Mouse (Mus musculus) macrophage (primary cell): ENCODE data around the gene Pigk. TPM values are rescaled to one million over a fixed set of nuclear protein-coding genes. Genes with fewer than 3 reads are reported as not detected.

Experiments used
- H3K27ac ChIP-seq: fragments of 350-480 bp; formaldehyde crosslinking; 2 replicates; pipeline ENCODE4 v1.9.0; 2021
- H3K36me3 ChIP-seq: fragments of 350-480 bp; formaldehyde crosslinking; 2 replicates; pipeline ENCODE4 v1.9.0; 2021; ENCODE audit errors: inconsistent target
- H3K4me3 ChIP-seq: fragments of 350-480 bp; formaldehyde crosslinking; 2 replicates; pipeline ENCODE4 v1.9.0; 2021; ENCODE audit errors: inconsistent target
- H3K79me2 ChIP-seq: fragments of 350-480 bp; formaldehyde crosslinking; 2 replicates; pipeline ENCODE4 v1.9.0; 2021; ENCODE audit errors: inconsistent target
- WGBS: methylation state at CpG from one replicate; pipeline ENCODE4 v1.1.7; 2026; ENCODE audit warnings: inconsistent platforms; ENCODE audit not compliant: missing documents; 5-methylcytosine and 5-hydroxymethylcytosine counted together
- polyA plus RNA-seq: library from polyadenylated mRNA; stranded (reverse); fragments of 250-400 nt; gene quantifications from 3 replicates; pipeline ENCODE4 v1.2.4, GENCODE M21; 2018; ENCODE audit warnings: inconsistent platforms

The Pigk gene
- polyA plus RNA-seq, 1 experiment from 2014 or later, result 35.7 TPM

DNA sequence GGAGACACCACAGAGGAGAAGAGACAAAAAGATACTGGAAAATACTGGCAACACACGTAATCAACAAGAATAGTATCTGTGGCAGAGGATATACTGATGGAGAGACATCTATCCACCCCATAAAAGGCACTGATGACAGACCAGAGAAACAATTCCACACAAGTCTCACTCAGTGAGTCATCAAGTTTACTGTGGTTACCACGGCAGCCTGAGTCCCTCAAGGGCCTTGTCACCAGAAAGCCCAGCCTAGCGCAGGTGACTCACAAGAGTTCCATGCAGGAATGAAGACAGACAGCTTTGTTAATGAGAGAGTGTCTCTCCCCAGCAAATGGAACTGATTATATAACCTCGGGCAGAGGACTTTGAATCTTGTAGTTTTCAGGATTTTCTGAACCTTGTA is 100.0 kb downstream of the Pigk start:
- Histone ChIP-seq H3K27ac (no peak overlapping the region), H3K4me3 (no peak overlapping the region), H3K79me2 (no peaks in the 10 kb centered on the region), H3K36me3 (no peaks in the 10 kb centered on the region)
- WGBS, result 89% methylated on average over 4 of the region's 4 CpGs

DNA sequence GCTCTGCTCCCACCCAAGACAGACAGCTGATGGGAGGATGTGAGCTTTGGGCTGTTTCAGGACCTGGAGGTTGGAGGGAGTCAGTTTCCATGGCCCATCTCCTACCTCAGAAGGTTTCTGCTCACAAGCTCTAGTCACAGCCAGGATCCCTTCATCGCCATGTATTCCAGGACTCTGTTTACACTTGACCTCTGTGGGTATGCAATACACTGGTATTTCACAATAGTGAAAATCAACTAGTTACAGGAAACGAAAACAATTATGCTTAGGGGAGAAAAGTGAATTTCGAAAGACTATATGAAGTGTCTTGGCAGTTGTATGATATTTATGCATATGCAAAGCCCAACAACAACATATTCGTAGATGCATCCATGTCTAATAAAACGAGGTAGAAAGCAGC is 101.2 kb downstream of the Pigk start:
- Histone ChIP-seq H3K27ac (no peak overlapping the region), H3K4me3 (no peak overlapping the region), H3K36me3 (no peaks in the 10 kb centered on the region), H3K79me2 (no peaks in the 10 kb centered on the region)
- WGBS, result 85% methylated on average over 5 of the region's 5 CpGs

DNA sequence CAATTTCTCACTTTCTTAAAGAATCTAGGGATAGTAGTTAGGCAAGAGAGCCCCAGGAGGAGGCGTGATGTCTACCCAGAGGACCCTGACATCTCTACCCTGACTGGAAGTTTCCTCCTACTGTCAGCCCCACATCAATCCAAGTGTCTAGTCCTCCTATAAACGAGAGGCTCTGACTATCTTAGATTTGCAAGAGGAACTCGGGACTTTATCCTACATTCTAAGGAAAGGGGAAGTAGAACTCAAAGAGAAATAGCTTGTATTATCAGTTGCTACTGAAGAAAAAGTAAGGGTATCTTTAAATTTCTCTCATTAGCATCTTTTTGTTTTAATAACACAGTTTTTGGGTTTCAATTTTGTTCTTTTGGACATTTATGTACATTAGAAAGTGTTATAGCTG is 106.5 kb downstream of the Pigk start:
- H3K79me2 ChIP-seq, result no peaks in the 10 kb centered on the region
- no peak overlapping the region for H3K27ac ChIP-seq
- H3K4me3 ChIP-seq, result no peak overlapping the region
- H3K36me3 ChIP-seq, result no peaks in the 10 kb centered on the region
- WGBS, result 34% methylated on average over 3 of the region's 3 CpGs

DNA sequence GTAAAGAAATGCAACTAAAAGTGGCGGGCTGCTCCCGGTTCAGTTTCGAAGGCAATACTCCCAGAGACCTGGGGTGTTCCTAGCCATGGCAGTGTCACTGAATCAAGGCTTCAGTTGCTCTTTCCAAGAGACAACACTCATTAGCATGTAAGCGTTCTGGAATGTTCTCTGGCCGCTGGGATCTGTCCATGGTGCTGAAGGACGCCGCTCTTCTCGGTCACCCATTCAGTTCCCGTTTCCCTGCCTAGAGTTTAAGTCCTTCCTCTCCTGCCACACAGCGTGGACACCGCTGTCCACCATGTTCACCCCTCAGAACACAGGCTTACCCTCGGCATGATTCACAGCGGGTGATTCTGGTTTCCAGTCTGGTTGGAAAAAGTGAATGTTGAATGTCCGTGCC is 107.3 kb downstream of the Pigk start:
- Histone ChIP-seq H3K79me2 (no peaks in the 10 kb centered on the region), H3K27ac (no peak overlapping the region), H3K4me3 (no peak overlapping the region), H3K36me3 (no peaks in the 10 kb centered on the region)
- WGBS, result 55% methylated on average over 14 of the region's 14 CpGs

DNA sequence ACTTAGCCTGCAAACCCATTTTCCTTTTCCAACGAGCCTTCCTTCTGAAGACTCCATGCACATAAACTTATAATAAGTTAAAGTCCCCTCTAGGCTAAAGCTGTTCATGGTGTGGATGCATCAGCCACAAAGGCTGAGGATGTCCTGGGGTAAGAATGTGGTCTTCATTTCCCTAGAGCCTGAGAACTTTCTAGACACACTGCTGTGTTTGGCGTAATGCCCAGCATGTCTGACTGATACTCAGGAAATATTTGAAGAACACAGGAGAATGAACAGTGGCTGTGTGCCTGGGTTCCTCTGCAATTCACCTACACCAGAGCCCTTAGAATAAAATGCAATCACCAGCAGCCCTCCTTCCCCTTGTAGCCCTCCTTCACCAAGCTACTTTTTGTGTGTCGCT is 117.5 kb downstream of the Pigk start:
- Histone ChIP-seq H3K36me3 (no peaks in the 10 kb centered on the region), H3K27ac (no peak overlapping the region), H3K4me3 (no peak overlapping the region), H3K79me2 (no peaks in the 10 kb centered on the region)
- 41% methylated on average over 3 of the region's 3 CpGs for WGBS

DNA sequence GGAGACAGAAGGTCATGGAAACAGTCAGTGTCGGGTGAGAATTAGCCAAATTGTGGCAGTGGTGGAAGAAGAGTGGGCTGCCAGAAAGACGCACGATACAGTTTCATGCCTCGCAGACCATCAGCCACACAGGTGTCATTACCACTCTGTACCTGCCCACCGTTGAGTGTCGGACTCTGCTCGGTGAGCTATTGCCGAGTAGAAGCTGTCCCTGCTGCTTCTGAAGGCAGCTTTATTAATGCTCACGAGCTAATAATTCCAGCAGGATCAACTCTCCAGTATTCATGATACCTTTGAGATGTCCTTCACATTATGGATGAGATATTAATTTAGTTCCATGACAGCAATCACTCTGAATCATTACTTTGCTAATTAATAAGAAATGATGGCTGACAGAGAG is 118.1 kb downstream of the Pigk start:
- no peak overlapping the region for H3K27ac ChIP-seq
- no peaks in the 10 kb centered on the region for H3K79me2 ChIP-seq
- WGBS, result 89% methylated on average over 9 of the region's 9 CpGs
- H3K36me3 ChIP-seq, result no peaks in the 10 kb centered on the region
- no peak overlapping the region for H3K4me3 ChIP-seq

DNA sequence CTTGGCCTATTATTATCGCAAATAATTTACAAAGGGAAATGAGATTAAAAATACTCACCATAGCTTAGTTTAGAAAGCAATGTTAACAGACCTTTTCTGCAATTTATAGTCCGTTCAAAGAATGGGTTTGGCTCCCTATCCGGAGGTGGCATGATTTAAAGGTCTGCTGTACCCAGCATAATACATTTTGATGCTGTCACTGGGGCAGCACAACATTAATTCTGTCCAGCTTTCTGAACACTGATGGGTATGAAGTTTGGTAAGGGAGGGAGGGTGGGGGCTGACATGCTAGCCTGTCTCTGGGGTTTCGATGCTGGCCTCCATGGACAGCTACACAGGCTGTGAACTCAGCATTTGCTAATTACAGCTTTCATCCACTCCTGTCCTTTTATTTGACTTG is 118.5 kb downstream of the Pigk start:
- WGBS, result 92% methylated on average over 4 of the region's 4 CpGs
- no peak overlapping the region for H3K27ac ChIP-seq
- no peaks in the 10 kb centered on the region for H3K79me2 ChIP-seq
- H3K4me3 ChIP-seq, result no peak overlapping the region
- H3K36me3 ChIP-seq, result no peaks in the 10 kb centered on the region

DNA sequence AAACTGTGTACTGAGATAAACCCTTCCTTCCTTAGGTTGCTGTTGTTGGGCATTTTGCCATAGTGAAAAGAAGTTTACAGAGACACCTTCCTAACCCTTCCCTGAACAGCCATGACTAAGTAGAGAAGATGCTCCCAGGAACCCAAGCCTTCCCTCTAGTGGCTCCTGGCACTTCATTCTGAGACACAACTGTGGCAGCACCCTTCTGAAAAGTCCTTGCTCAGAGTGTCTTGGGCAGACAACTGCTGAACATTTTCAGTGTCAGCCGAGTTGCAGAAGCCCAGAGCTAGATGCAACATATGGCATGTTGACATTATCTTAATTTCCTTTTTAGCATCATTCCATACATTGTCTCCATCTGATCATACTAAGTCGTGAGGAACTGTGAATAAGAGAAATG is 123.5 kb downstream of the Pigk start:
- no peaks in the 10 kb centered on the region for H3K79me2 ChIP-seq
- H3K27ac ChIP-seq, result no peak overlapping the region
- 89% methylated on average over 2 of the region's 2 CpGs for WGBS
- no peak overlapping the region for H3K4me3 ChIP-seq
- no peaks in the 10 kb centered on the region for H3K36me3 ChIP-seq

DNA sequence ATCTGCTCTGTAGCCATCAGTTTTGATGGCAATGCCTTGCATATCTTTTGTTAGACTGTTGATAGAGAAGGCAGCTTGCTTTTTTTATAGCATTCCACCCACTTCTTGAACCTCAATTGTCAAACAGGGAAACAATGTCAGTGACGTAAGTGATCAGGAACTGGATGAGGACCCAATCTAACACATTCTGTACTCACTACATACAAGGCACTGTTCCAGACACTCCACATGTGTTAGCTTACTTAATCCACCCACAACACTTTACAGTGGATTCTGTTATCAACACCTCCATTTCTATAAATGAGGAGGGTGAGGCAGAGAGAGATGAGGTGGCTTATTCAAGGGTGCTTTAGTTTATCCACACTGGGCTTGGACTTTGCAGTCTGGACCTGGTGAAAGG is 124.0 kb downstream of the Pigk start:
- Histone ChIP-seq H3K4me3 (no peak overlapping the region), H3K79me2 (no peaks in the 10 kb centered on the region), H3K36me3 (no peaks in the 10 kb centered on the region), H3K27ac (no peak overlapping the region)
- WGBS, result 93% methylated on average over 1 of the region's 1 CpGs

DNA sequence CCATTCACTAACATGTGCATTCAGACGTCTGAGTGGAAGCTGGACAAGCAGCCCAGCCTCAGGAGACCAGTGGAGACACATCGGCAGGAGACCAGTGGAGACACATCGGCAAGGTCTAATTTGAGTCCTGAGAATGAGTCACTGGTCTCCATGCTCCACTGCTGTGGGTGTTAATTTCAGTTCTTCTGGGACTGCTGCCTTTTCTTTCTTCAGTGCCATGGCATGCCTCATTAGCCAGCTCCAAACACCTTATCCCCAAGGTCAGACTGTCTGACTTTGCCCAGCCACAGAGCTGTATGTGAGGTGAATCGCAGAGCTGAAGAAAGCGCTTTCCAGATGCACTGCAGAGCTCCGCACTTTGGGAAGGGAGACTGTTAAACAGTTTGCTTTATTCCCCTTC is 127.4 kb downstream of the Pigk start:
- WGBS, result 92% methylated on average over 6 of the region's 6 CpGs
- no peak overlapping the region for H3K27ac ChIP-seq
- H3K36me3 ChIP-seq, result no peaks in the 10 kb centered on the region
- no peak overlapping the region for H3K4me3 ChIP-seq
- no peaks in the 10 kb centered on the region for H3K79me2 ChIP-seq

DNA sequence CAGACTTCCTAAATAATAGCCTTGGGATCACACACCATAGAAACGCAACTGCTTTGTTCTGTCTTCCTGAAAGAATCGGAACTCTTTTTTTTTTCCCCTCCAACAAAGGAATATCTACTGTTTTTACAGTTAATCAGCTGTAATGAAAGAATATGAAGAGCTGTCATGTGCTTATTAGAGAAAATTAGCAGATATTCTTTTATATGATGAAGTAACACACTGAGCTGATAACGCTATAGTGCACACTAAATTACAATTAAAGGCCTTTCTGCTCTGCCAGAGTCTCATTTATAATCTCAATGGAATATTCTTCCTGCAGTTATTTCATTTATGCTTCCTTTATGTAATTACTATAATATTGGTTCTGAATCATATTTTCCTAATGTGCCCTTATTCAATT is 128.7 kb downstream of the Pigk start:
- no peaks in the 10 kb centered on the region for H3K79me2 ChIP-seq
- WGBS, result 96% methylated on average over 3 of the region's 3 CpGs
- no peak overlapping the region for H3K27ac ChIP-seq

DNA sequence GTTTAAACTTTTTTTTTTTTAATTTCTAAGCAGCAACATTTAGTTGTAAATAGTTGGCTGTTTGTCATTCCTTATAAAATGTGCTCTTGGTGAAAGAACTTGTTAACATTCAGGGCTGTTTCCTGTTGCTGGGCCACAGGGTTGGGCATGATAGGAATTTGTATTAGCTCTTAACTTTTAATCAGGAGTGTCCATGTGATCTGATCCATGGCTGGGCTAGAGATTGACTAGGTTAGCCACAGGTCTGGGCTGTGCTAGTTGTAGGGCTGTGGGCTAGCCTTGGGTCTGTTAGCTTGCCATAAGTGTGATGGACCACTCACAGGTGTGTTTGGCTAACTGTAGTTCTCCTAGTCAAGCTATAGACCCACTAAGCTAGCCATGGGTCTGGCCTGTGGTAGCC is 130.0 kb downstream of the Pigk start:
- Histone ChIP-seq H3K79me2 (no peaks in the 10 kb centered on the region), H3K4me3 (no peak overlapping the region), H3K36me3 (no peaks in the 10 kb centered on the region), H3K27ac (no peak overlapping the region)

More for the DNA sequence above, 128.7 kb downstream of the Pigk start:
- Histone ChIP-seq H3K36me3 (no peaks in the 10 kb centered on the region), H3K4me3 (no peak overlapping the region)

DNA sequence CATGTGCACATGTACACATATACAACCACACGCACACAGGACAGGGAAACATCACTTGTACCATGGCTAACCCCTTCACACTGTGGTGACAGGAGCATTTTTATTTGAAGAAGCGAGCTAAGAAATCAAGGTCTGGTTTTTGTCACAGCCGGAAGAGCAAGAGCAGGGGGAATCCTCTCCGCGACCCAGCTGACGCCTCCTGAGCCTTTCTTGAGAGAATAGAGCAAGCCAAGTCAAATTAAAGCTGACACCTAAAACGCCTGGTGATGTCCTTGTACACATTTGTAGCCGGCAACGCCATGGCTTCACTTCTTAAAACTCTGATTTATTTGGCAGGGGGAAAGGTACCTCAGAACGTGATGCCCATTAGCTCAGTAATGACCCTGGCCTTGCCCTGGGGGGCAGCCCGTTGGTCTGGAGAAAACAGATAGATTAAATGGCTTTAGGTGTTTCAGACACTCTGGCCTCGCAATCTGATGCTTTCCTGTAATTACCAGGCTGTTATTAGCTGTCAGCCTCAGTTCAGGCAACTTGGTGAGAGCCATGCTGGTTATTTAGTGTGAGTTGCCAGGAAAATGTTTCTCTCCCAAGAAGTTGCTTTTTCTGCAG is 141.2 kb downstream of the Pigk start:
- WGBS, result 86% methylated on average over 12 of the region's 12 CpGs
- H3K79me2 ChIP-seq, result no peaks in the 10 kb centered on the region
- H3K4me3 ChIP-seq, result no peak overlapping the region
- no peaks in the 10 kb centered on the region for H3K36me3 ChIP-seq
- no peak overlapping the region for H3K27ac ChIP-seq

DNA sequence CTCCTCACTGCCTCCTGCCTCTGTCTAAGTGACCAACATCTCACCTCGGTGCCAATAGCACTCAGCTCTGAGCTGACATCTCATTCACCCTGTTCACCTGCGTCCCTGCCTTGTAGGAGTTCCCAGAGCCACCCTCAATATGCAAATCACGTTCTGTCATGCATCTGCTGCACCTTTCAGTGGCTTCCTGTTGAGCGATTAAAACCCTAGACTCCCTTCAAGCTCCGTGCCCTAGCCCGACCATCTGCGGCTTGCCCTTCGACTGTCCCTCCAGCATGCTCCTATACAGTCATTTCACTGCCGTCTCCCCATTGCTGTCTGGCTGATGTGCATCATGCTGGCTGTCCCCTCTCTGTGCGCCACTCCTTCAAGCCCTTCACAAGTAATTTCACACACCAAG is 142.2 kb downstream of the Pigk start:
- Histone ChIP-seq H3K4me3 (no peak overlapping the region), H3K79me2 (no peaks in the 10 kb centered on the region), H3K27ac (no peak overlapping the region), H3K36me3 (no peaks in the 10 kb centered on the region)
- 67% methylated on average over 10 of the region's 10 CpGs for WGBS

DNA sequence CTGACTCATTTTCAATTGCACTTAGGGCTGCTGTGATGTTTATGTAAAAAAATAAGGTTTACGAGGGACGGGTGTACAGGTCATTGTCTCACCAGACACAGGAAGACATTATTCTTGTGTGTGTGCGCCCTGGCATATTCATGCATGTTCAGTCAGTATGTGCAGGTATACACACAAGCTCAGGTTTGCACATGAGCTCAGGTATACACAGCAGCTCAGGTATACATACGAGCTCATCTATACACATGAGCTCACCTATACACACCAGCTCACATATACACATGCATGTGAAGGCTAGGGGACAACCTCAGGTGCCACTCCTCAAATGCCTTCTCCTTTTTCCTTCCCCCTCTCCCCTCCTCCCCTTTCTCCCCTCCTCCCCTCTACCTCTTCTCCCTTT is 147.6 kb downstream of the Pigk start:
- no peaks in the 10 kb centered on the region for H3K79me2 ChIP-seq
- no peaks in the 10 kb centered on the region for H3K36me3 ChIP-seq
- WGBS, result 98% methylated on average over 4 of the region's 4 CpGs
- H3K27ac ChIP-seq, result no peak overlapping the region
- H3K4me3 ChIP-seq, result no peak overlapping the region

DNA sequence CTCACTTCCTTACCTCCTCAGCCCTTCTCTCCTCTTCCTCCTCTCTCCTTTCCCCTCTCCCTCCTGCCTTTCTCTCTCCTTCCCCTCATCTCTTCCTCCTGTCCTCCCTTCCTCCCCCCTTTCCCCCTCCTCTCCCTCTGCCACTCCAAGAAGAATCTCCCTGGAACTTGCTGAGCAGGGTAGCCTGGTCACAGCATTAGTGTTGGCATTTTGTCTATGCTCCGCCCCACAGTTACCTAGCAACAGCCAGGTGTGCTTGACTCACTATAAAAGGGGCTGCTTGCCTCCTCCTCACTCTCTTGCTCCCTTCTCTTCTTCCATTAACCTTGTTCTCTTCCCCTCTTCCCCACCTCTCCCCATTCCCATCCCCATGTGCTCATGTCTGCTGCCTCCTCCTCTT is 148.1 kb downstream of the Pigk start:
- no peak overlapping the region for H3K27ac ChIP-seq
- 90% methylated on average over 1 of the region's 1 CpGs for WGBS
- H3K4me3 ChIP-seq, result no peak overlapping the region
- H3K36me3 ChIP-seq, result no peaks in the 10 kb centered on the region
- H3K79me2 ChIP-seq, result no peaks in the 10 kb centered on the region
